Mouse (Mus musculus) MEL (cell line): ENCODE data around the gene Gm10184. TPM values are rescaled to one million over a fixed set of nuclear protein-coding genes. Genes with fewer than 3 reads are reported as not detected.

Source experiments
- DNase-seq: peaks from one replicate; pipeline ENCODE4 v3.0.0; 2011; ENCODE audit warnings: low read depth, low spot score
- H3K27ac ChIP-seq: 2 replicates; pipeline ENCODE4 v1.5.1; 2012; ENCODE audit warnings: low read depth, mild to moderate bottlenecking, control low read depth, low read length, moderate library complexity; ENCODE audit not compliant: control insufficient read depth
- H3K27me3 ChIP-seq, 2 experiments: fragments of 150-350 bp in 1 of 2; sonication (generic) in 1 of 2; 2 replicates each; pipeline ENCODE4 v1.6.1; 2012; ENCODE audit warnings: low read length in 2 of 2, mild to moderate bottlenecking in 2 of 2, improper control_type of control experiment in 1 of 2, moderate library complexity in 1 of 2; ENCODE audit not compliant: insufficient read depth in 2 of 2, control insufficient read depth in 1 of 2
- H3K36me3 ChIP-seq, 2 experiments: 2 replicates each; pipeline ENCODE4 v1.6.1; 2012 to 2014; ENCODE audit warnings: low read length in 2 of 2, improper control_type of control experiment in 1 of 2, inconsistent platforms in 1 of 2, mild to moderate bottlenecking in 1 of 2; ENCODE audit not compliant: insufficient read depth in 2 of 2, control insufficient read depth in 1 of 2
- H3K4me1 ChIP-seq, 2 experiments: fragments of 150-350 bp in 1 of 2; sonication (generic) in 1 of 2; 2 replicates each; pipeline ENCODE4 v1.6.1; 2012; ENCODE audit warnings: low read length in 2 of 2, improper control_type of control experiment in 1 of 2, mild to moderate bottlenecking in 1 of 2; ENCODE audit not compliant: insufficient read depth in 2 of 2, control insufficient read depth in 1 of 2
- H3K4me3 ChIP-seq, 2 experiments: fragments of 150-350 bp in 1 of 2; sonication (generic) in 1 of 2; 2 replicates each; pipeline ENCODE4 v1.5.1; 2012; ENCODE audit warnings: low read depth in 2 of 2, low read length in 2 of 2, mild to moderate bottlenecking in 2 of 2, moderate library complexity in 2 of 2, control low read depth in 1 of 2, improper control_type of control experiment in 1 of 2; ENCODE audit not compliant: control insufficient read depth in 1 of 2, insufficient read depth in 1 of 2
- H3K79me2 ChIP-seq: 2 replicates; pipeline ENCODE4 v1.6.1; 2012; ENCODE audit warnings: mild to moderate bottlenecking, low read length, moderate library complexity; ENCODE audit not compliant: control insufficient read depth, poor library complexity, insufficient read depth
- H3K9ac ChIP-seq: 2 replicates; pipeline ENCODE4 v1.6.1; 2012; ENCODE audit warnings: low read depth, mild to moderate bottlenecking, control low read depth, low read length, moderate library complexity; ENCODE audit not compliant: control insufficient read depth, poor library complexity, severe bottlenecking
- H3K9me3 ChIP-seq: fragments of 150-350 bp; sonication (generic); replicated peaks from 2 replicates; pipeline ENCODE4 v1.6.1; 2012; ENCODE audit warnings: mild to moderate bottlenecking, low read length, improper control_type of control experiment, moderate library complexity; ENCODE audit not compliant: insufficient read depth
- CHD1 ChIP-seq: IDR thresholded peaks from 2 replicates; pipeline ENCODE4 v1.6.1; 2012; ENCODE audit warnings: low read depth, mild to moderate bottlenecking, inconsistent platforms, low read length, improper control_type of control experiment
- EP300 ChIP-seq, 2 experiments: IDR thresholded peaks; 2 replicates each; pipeline ENCODE4 v1.6.1; 2011; ENCODE audit warnings: improper control_type of control experiment in 2 of 2, low read length in 2 of 2, low read depth in 1 of 2, mild to moderate bottlenecking in 1 of 2
- GATA1 ChIP-seq: IDR thresholded peaks from 2 replicates; pipeline ENCODE4 v1.6.1; 2011; ENCODE audit warnings: low read depth, low read length, improper control_type of control experiment
- HCFC1 ChIP-seq: IDR thresholded peaks from 2 replicates; pipeline ENCODE4 v1.6.1; 2012; ENCODE audit warnings: low read depth, mild to moderate bottlenecking, inconsistent platforms, low read length, improper control_type of control experiment, moderate library complexity
- KAT2A ChIP-seq: conservative IDR thresholded peaks from 2 replicates; pipeline ENCODE4 v1.6.1; 2012; ENCODE audit warnings: low read depth, low read length, improper control_type of control experiment, inconsistent platforms
- MAX ChIP-seq: IDR thresholded peaks from 2 replicates; pipeline ENCODE4 v1.6.1; 2011; ENCODE audit warnings: low read length, improper control_type of control experiment
- MAZ ChIP-seq: IDR thresholded peaks from 2 replicates; pipeline ENCODE4 v1.6.1; 2012; ENCODE audit warnings: low read depth, mild to moderate bottlenecking, inconsistent platforms, low read length, improper control_type of control experiment
- MEF2A ChIP-seq: IDR thresholded peaks from 2 replicates; pipeline ENCODE4 v1.6.1; 2014; ENCODE audit warnings: low read depth, mild to moderate bottlenecking, inconsistent platforms, low read length, improper control_type of control experiment; ENCODE audit not compliant: poor library complexity, insufficient replicate concordance, severe bottlenecking; ENCODE audit errors: extremely low read depth
- MXI1 ChIP-seq: IDR thresholded peaks from 2 replicates; pipeline ENCODE4 v1.6.1; 2011; ENCODE audit warnings: mild to moderate bottlenecking, low read depth, low read length, improper control_type of control experiment
- NELFE ChIP-seq: IDR thresholded peaks from 2 replicates; pipeline ENCODE4 v1.6.1; 2011; ENCODE audit warnings: low read depth, low read length, improper control_type of control experiment
- POLR2A ChIP-seq, 2 experiments: IDR thresholded peaks; 2 replicates each; pipeline ENCODE4 v1.6.1; 2011 to 2012; ENCODE audit warnings: low read length in 2 of 2, mild to moderate bottlenecking in 2 of 2, control low read depth in 1 of 2, improper control_type of control experiment in 1 of 2, low read depth in 1 of 2, moderate library complexity in 1 of 2; ENCODE audit not compliant: control insufficient read depth in 1 of 2, insufficient read depth in 1 of 2, poor library complexity in 1 of 2
- POLR2AphosphoS2 ChIP-seq: IDR thresholded peaks from 2 replicates; pipeline ENCODE4 v1.6.1; 2011; ENCODE audit warnings: low read length, improper control_type of control experiment
- POLR2AphosphoS5 ChIP-seq: IDR thresholded peaks from 2 replicates; pipeline ENCODE4 v1.6.1; 2012; ENCODE audit warnings: low read depth, borderline replicate concordance, mild to moderate bottlenecking, inconsistent platforms, low read length, moderate library complexity, mixed read lengths
- RCOR1 ChIP-seq: IDR thresholded peaks from 2 replicates; pipeline ENCODE4 v1.6.1; 2012; ENCODE audit warnings: low read depth, mild to moderate bottlenecking, inconsistent platforms, low read length, improper control_type of control experiment
- TCF12 ChIP-seq: IDR thresholded peaks from 2 replicates; pipeline ENCODE4 v1.6.1; 2014; ENCODE audit warnings: low read depth, mild to moderate bottlenecking, inconsistent platforms, low read length, improper control_type of control experiment, moderate library complexity
- UBTF ChIP-seq: IDR thresholded peaks from 2 replicates; pipeline ENCODE4 v1.6.1; 2012; ENCODE audit warnings: low read depth, mild to moderate bottlenecking, inconsistent platforms, low read length, improper control_type of control experiment, moderate library complexity, borderline replicate concordance; ENCODE audit not compliant: insufficient read depth
- USF1 ChIP-seq: IDR thresholded peaks from 2 replicates; pipeline ENCODE4 v1.6.1; 2014; ENCODE audit warnings: low read depth, mild to moderate bottlenecking, inconsistent platforms, low read length, improper control_type of control experiment, moderate library complexity
- USF2 ChIP-seq, 2 experiments: IDR thresholded peaks; 2 replicates each; pipeline ENCODE4 v1.6.1; 2011 to 2012; ENCODE audit warnings: improper control_type of control experiment in 2 of 2, low read length in 2 of 2, borderline replicate concordance in 1 of 2, inconsistent platforms in 1 of 2, low read depth in 1 of 2, mild to moderate bottlenecking in 1 of 2; ENCODE audit not compliant: insufficient read depth in 1 of 2
- ZKSCAN1 ChIP-seq: IDR thresholded peaks from 2 replicates; pipeline ENCODE4 v1.6.1; 2012; ENCODE audit warnings: low read depth, mild to moderate bottlenecking, inconsistent platforms, low read length, improper control_type of control experiment, moderate library complexity
- polyA plus RNA-seq, 2 experiments: library from polyadenylated mRNA; stranded (reverse) in 1 of 2; unstranded in 1 of 2; fragments of >175 nt in 1 of 2; fragments of >200 nt in 1 of 2; gene quantifications; 2 replicates each; pipeline versions ENCODE4 v1.2.1 to v1.2.4; 2012; ENCODE audit warnings: low replicate concordance in 2 of 2, low read depth in 1 of 2; ENCODE audit not compliant: insufficient read length in 2 of 2, insufficient read depth in 1 of 2, missing spikeins in 1 of 2
- total RNA-seq: library from RNA; depleted of rRNA; stranded (reverse); fragments of 300-350 nt; gene quantifications from 2 replicates; pipeline ENCODE4 v1.2.3, GENCODE M21; 2012; rRNA removed

The Gm10184 gene
- total RNA-seq = 249 and 274 TPM in 2 replicates
- polyA plus RNA-seq = 100 to 1,000 TPM; 182 to 361 TPM

DNA sequence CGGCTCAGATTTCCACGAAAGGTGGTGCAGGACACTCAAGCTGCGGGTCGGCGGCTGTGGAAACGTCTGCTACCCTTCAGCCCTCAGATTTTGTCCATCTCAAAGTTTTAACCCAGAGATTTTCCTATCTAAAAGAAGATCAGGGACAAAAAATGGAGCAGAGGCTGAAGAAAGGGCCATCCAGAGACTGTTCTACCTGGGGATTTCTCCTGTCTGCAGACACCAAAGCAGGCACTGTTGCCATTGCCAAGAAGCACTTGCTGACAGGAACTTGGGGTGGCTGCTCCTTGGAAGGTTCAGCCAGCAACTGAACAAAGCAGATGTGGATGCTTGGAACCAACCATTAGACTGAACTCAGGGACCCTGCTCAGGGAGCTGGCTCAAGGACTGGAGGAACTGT, at the start of gene Gm10184:
Gene Gm10184, minus strand, starts transcription at position 101 of the 400 bp plus-strand sequence.
- Histone ChIP-seq H3K9me3 (no peaks in the 10 kb centered on the region), H3K9ac (no peak within 1 kb of the TSS), H3K4me1 (no peaks in the 10 kb centered on the region), H3K36me3 (no peaks in the 10 kb centered on the region), H3K27me3 (no peaks in the 10 kb centered on the region), H3K79me2 (no peaks in the 10 kb centered on the region), H3K4me3 (no peak within 1 kb of the TSS), H3K27ac (no peak within 1 kb of the TSS)
- no peak for DNase-seq
- TF ChIP-seq UBTF = no peak
- no peak for TF ChIP-seq POLR2AphosphoS5
- no peak for TF ChIP-seq CHD1
- no peak for TF ChIP-seq MAZ

DNA sequence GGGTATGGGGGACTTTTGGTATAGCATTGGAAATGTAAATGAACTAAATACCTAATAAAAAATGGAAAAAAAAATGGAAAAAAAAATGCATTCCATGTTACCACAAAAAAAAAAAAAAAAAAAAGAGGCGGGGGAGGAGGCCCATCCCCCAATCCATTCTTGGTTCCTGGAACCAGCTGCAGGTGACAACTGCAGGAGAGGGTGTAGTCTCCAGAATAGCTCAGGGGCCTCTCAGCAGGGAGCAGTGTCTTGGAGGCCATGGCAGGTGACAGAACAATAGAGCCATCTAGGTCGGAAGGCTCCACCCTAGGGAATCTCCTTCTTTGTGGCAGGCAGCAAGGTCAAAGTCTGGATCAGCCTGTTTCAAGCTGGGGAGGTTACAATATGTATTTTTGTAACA, 23.7 kb upstream of the Gm10184 start:
- Histone ChIP-seq H3K27me3 (no peaks in the 10 kb centered on the region), H3K79me2 (no peaks in the 10 kb centered on the region), H3K4me3 (no peak overlapping the region), H3K27ac (no peak overlapping the region), H3K9me3 (no peaks in the 10 kb centered on the region), H3K36me3 (no peaks in the 10 kb centered on the region), H3K4me1 (no peaks in the 10 kb centered on the region), H3K9ac (no peak overlapping the region)
- no peak for DNase-seq
- no peak for TF ChIP-seq MEF2A
- no peak for TF ChIP-seq HCFC1
- no peak for TF ChIP-seq USF1
- TF ChIP-seq POLR2A (IDR thresholded peaks at IDR 0.05; ENCODE audit: control insufficient read depth in 1 of 2, insufficient read depth in 1 of 2, low read depth in 1 of 2, low read length in 2 of 2, poor library complexity in 1 of 2) = no peak
- no peak for TF ChIP-seq MXI1
- TF ChIP-seq MAX = no peak
- no peak for TF ChIP-seq GATA1
- TF ChIP-seq USF2 (IDR thresholded peaks at IDR 0.05; ENCODE audit: borderline replicate concordance in 1 of 2, insufficient read depth in 1 of 2, low read depth in 1 of 2, low read length in 2 of 2) = no peak
- TF ChIP-seq KAT2A = no peak
- TF ChIP-seq ZKSCAN1 = no peak
- TF ChIP-seq POLR2AphosphoS5 = no peak
- TF ChIP-seq TCF12 = no peak
- TF ChIP-seq NELFE = no peak
- TF ChIP-seq RCOR1 = no peak
- no peak for TF ChIP-seq EP300 (IDR thresholded peaks at IDR 0.05; ENCODE audit: low read depth in 1 of 2, low read length in 2 of 2)
- TF ChIP-seq POLR2AphosphoS2 = no peak
